Mouse (Mus musculus): ENCODE results near the gene Gm17584. TPM values are rescaled to one million over a fixed set of nuclear protein-coding genes. Genes with fewer than 3 reads are reported as not detected.
"Not testable (repeated sequence)": the region's sequence is repeated elsewhere in the genome, so short reads cannot be mapped to it uniquely, and the experiment has no call there.

The Gm17584 gene
- polyA plus RNA-seq (2015; fragmentation: Nextera tagmentation; extraction: Ambion mirVana) = not detected in 2 replicates

DNA sequence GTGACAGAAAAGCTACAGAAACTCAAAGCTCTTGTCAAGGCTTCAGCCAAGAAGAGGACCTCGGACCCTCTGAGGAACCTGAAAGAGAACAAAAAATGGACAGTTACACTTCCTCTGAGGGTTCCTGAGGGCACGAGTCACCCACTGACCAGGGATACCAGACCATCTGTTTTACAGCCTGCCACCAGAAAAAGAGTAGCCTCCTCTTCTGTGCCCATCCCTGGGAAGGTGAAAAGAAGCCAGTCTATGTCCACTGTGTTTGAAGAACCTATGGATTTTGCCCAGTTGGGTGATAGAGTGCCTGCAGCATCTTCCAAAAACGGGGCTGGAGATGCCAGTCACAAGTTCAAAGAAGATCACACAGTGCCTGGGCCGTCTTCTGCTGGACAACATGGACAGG, at the start of gene Gm17584:
Gene Gm17584 (plus strand): TSS at position 301 of the 400 bp plus-strand sequence.
- ATAC-seq (ENCODE audit: low FRiP score, low read depth); H3K4me1 ChIP-seq (replicated peaks): not testable (repeated sequence)

More for the DNA sequence above, at the start of gene Gm17584:
- H3K9me3 ChIP-seq; H3K4me3 ChIP-seq; H3K36me3 ChIP-seq; H3K27me3 ChIP-seq; H3K4me2 ChIP-seq; H3K9ac ChIP-seq; H3K27ac ChIP-seq (replicated peaks): not testable (repeated sequence)
- WGBS = no CpG with 5 or more reads among the region's 4 CpGs

Other genes starting within 250 kb of the Gm17584 start
- not detected in 2 replicates for gene Gm17469, start 129.3 kb downstream of the Gm17584 start, polyA plus RNA-seq (2015; fragmentation: Nextera tagmentation; extraction: Ambion mirVana)

All from hindbrain, embryonic 15.5 days (tissue).